In genomic region chr8:92828251-92828743, GRCm38 (mm10) we compare ENCODE assay signal across 9 mouse cellular contexts. TPM values are rescaled to one million over a fixed set of nuclear protein-coding genes. Genes with fewer than 3 reads are reported as not detected.
A peak's percentile ranks its signal among the peaks of the same experiment; 100 is the strongest.
DNase-seq lines count a peak whose midpoint lies in the region; ATAC-seq lines count a peak whose summit lies in the region.
"Had no signal": no experiment of that assay in that cellular context is flagged by ENCODE, and none has a peak within 500 bp of the region (broad histone marks: within the 10 kb centered on the region; RNA-seq: fewer than 3 reads in every experiment).

No protein-coding gene starts in this region.

- H3K4me1 ChIP-seq in embryonic facial prominence, embryonic 15.5 days: peaks cover 35% of the 10 kb centered on the region
- no peaks in the 10 kb centered on the region; the same call in 1 of the 2 replicates for H3K4me1 ChIP-seq in heart, embryonic 11.5 days (ENCODE audit: control insufficient read depth, insufficient read depth, low read length)
- H3K4me1 ChIP-seq in limb, embryonic 10.5 days: peaks cover 34% of the 10 kb centered on the region
- 0 out of 2 replicates have a peak, but pooled peaks cover 11% of the 10 kb centered on the region for H3K4me1 ChIP-seq in neural tube, embryonic 12.5 days

- peak overlapping the region; percentile 97 for H3K27ac ChIP-seq in embryonic facial prominence, embryonic 15.5 days (replicated peaks)
- H3K27ac ChIP-seq in heart, embryonic 11.5 days (ENCODE audit: low read depth, low read length): no peak overlapping the region
- H3K27ac ChIP-seq in limb, embryonic 10.5 days: peak overlapping the region; percentile 99
- no peak overlapping the region for H3K27ac ChIP-seq in neural tube, embryonic 12.5 days

- no peaks in the 10 kb centered on the region for H3K27me3 ChIP-seq in embryonic facial prominence, embryonic 15.5 days
- H3K27me3 ChIP-seq in heart, embryonic 11.5 days (ENCODE audit: control insufficient read depth, insufficient read depth, low read length): peaks cover 18% of the 10 kb centered on the region
- no peaks in the 10 kb centered on the region for H3K27me3 ChIP-seq in limb, embryonic 10.5 days (ENCODE audit: low read depth, poor library complexity, severe bottlenecking)
- H3K27me3 ChIP-seq in neural tube, embryonic 12.5 days (replicated peaks): peaks cover 10% of the 10 kb centered on the region; the same call in 1 of the 2 replicates
- H3K27me3 ChIP-seq: Patski had no signal

- peaks cover 22% of the 10 kb centered on the region for H3K36me3 ChIP-seq in embryonic facial prominence, embryonic 15.5 days
- no peaks in the 10 kb centered on the region for H3K36me3 ChIP-seq in heart, embryonic 11.5 days (ENCODE audit: control insufficient read depth, insufficient read depth, low read length)
- H3K36me3 ChIP-seq in limb, embryonic 10.5 days: peaks cover 38% of the 10 kb centered on the region
- H3K36me3 ChIP-seq in neural tube, embryonic 12.5 days: no peaks in the 10 kb centered on the region

- peak overlapping the region; percentile 65 for H3K4me3 ChIP-seq in embryonic facial prominence, embryonic 15.5 days (replicated peaks)
- H3K4me3 ChIP-seq in heart, embryonic 11.5 days (ENCODE audit: low read depth, low read length): peak overlapping the region; percentile 56
- peak overlapping the region; percentile 83 for H3K4me3 ChIP-seq in limb, embryonic 10.5 days
- no peak overlapping the region; the same call in 1 of the 2 replicates for H3K4me3 ChIP-seq in neural tube, embryonic 12.5 days

- peak overlapping the region; percentile 72 for H3K4me2 ChIP-seq in embryonic facial prominence, embryonic 15.5 days (replicated peaks)
- H3K4me2 ChIP-seq in heart, embryonic 11.5 days: peak overlapping the region; percentile 77
- peak overlapping the region; percentile 73 for H3K4me2 ChIP-seq in neural tube, embryonic 12.5 days (replicated peaks)

- H3K9ac ChIP-seq in embryonic facial prominence, embryonic 15.5 days: no peak overlapping the region
- H3K9ac ChIP-seq in heart, embryonic 11.5 days (ENCODE audit: low read depth, low read length): no peak overlapping the region; the same call in 1 of the 2 replicates
- no peak overlapping the region; the same call in 1 of the 2 replicates for H3K9ac ChIP-seq in neural tube, embryonic 12.5 days

- DNase-seq in layer of hippocampus, postnatal 36 days: peak; percentile 32
- no peak for DNase-seq in layer of hippocampus, adult 18-20 months (ENCODE audit: low spot score in 2 of 2)
- DNase-seq in limb, embryonic 10.5 days (ENCODE audit: low spot score): peak; percentile 73
- no peak for DNase-seq in MN1 (ENCODE audit: low spot score)
- DNase-seq in adrenal gland, adult (ENCODE audit: inconsistent age in 2 of 2, low spot score in 1 of 2): no peak

- 22% methylated on average over 15 of the region's 15 CpGs for WGBS in embryonic facial prominence, embryonic 15.5 days
- WGBS in heart, embryonic 11.5 days (ENCODE audit: insufficient replicate concordance): 30% methylated on average over 15 of the region's 15 CpGs
- 14% methylated on average over 15 of the region's 15 CpGs for WGBS in limb, embryonic 10.5 days
- WGBS in neural tube, embryonic 12.5 days: 49% methylated on average over 15 of the region's 15 CpGs

- H3K9me3 ChIP-seq in embryonic facial prominence, embryonic 15.5 days (replicated peaks): no peaks in the 10 kb centered on the region
- no peaks in the 10 kb centered on the region for H3K9me3 ChIP-seq in heart, embryonic 11.5 days (replicated peaks; ENCODE audit: control insufficient read depth, low read length)
- no peaks in the 10 kb centered on the region for H3K9me3 ChIP-seq in limb, embryonic 10.5 days (replicated peaks)
- H3K9me3 ChIP-seq in neural tube, embryonic 12.5 days: no peaks in the 10 kb centered on the region

- ATAC-seq in embryonic facial prominence, embryonic 15.5 days (ENCODE audit: insufficient number of reproducible peaks, low FRiP score, low TSS enrichment, low read depth): peak; percentile 75
- no peak for ATAC-seq in heart, embryonic 11.5 days (replicated peaks; ENCODE audit: insufficient number of reproducible peaks, low FRiP score, low TSS enrichment)
- no peak for ATAC-seq in neural tube, embryonic 12.5 days (ENCODE audit: low FRiP score, low read depth)
- ATAC-seq: Patski had no signal

RNA-seq across cellular contexts. Expression of gene Mmp2, which starts 1.2 kb away (rescaled TPM):
- total RNA-seq in layer of hippocampus, postnatal 36 days (2021): 1 to 10 TPM; 4.1 to 5.5 TPM
- total RNA-seq in layer of hippocampus, adult 18-20 months (2021): 1 to 10 TPM; 2.5 to 2.7 TPM
- 350 and 362 TPM in 2 replicates for polyA plus RNA-seq in embryonic facial prominence, embryonic 15.5 days (2015; fragmentation: Nextera tagmentation; extraction: Ambion mirVana)
- polyA plus RNA-seq in heart, embryonic 11.5 days (2014; fragmentation: Nextera tagmentation; extraction: Ambion mirVana): 107 TPM in 2 replicates
- 220 and 238 TPM in 2 replicates for polyA plus RNA-seq in limb, embryonic 10.5 days (2016; fragmentation: Nextera tagmentation; extraction: Ambion mirVana)
- polyA plus RNA-seq in neural tube, embryonic 12.5 days (2016; fragmentation: Nextera tagmentation; extraction: Ambion mirVana): 58.1 and 64.3 TPM in 2 replicates

RNA-seq across cellular contexts. Expression of gene Lpcat2, which starts 26.8 kb away (rescaled TPM):
- 1 to 10 TPM; 8.8 to 9.5 TPM for total RNA-seq in layer of hippocampus, postnatal 36 days (2021)
- total RNA-seq in layer of hippocampus, adult 18-20 months (2021): 10 to 100 TPM in 1 of 2 experiments, 1 to 10 TPM in 1; 7.5 to 11.4 TPM
- 17.8 and 19.5 TPM in 2 replicates for polyA plus RNA-seq in embryonic facial prominence, embryonic 15.5 days (2015; fragmentation: Nextera tagmentation; extraction: Ambion mirVana)
- polyA plus RNA-seq in heart, embryonic 11.5 days (2014; fragmentation: Nextera tagmentation; extraction: Ambion mirVana): 2.0 and 2.5 TPM in 2 replicates
- 6.0 and 7.8 TPM in 2 replicates for polyA plus RNA-seq in limb, embryonic 10.5 days (2016; fragmentation: Nextera tagmentation; extraction: Ambion mirVana)
- polyA plus RNA-seq in neural tube, embryonic 12.5 days (2016; fragmentation: Nextera tagmentation; extraction: Ambion mirVana): 7.8 and 8.4 TPM in 2 replicates

Comparison
In these comparisons a context has a peak if more than half of its experiments do, and no peak if none do; other contexts are left out.
1. DNase-seq: peak in layer of hippocampus, postnatal 36 days (2 of 2) and limb, embryonic 10.5 days (single experiment); none in layer of hippocampus, adult 18-20 months (0 of 2), MN1 (single experiment) and adrenal gland, adult (0 of 2).
2. H3K27ac ChIP-seq: peak in embryonic facial prominence, embryonic 15.5 days (single experiment) and limb, embryonic 10.5 days (single experiment); none in heart, embryonic 11.5 days (single experiment) and neural tube, embryonic 12.5 days (single experiment).
3. Peak in every context shown above with its lines, with median percentiles within 50 percentile points of each other: H3K4me2 ChIP-seq.